Mouse (Mus musculus): ENCODE data around the gene Zfp511. TPM values are rescaled to one million over a fixed set of nuclear protein-coding genes. Genes with fewer than 3 reads are reported as not detected.

The Zfp511 gene
- 29.4 and 50.0 TPM in 2 replicates for polyA plus RNA-seq (2012; rRNA removed; ENCODE audit: low replicate concordance)

DNA sequence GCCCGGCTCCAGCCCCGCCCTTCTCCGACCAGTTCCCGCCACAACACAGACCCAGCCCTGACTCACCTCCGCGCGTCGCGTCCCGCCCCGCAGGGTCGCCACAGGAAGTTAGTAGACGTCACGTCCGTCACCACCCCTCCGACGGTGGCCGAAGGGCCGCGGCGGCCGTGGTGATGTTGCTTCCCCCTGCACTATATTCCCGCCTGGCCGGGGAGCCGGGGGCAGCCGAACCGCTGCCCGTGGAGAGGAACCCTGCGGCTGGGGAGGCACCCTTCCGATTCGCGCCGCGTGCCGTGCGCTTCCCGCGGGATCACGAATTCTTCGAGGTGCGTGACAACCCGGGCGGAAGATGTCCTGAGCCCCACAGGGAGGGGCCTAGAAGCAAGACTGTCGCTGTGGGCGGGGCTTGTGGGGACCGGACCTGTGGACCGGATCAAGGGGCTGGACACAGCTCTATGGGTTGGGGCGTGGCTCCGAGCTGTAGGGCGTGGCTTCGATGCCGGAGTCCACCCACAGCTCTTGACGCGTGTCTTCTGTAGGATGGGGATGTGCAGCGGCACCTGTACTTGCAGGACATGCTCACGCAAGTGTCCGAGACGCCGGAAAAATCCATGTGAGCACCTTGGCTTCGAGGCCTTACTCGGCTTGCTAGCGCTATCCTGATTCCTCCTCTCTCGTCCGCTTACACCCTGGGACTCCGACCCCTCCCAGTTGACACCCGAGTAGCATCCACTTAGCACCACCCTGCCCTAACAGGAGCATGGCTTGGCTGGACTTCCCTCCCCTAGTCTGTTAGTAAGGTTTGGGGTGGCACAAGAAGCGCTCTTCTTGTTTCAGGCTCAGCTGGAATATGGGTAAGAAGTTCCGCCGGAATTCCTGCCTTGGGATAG, at the start of gene Zfp511, which contains the start of gene Tubgcp2:
Gene Zfp511, plus strand, starts transcription at position 111 of the 890 bp plus-strand sequence.
Gene Tubgcp2, minus strand, starts transcription at position 389 of the 890 bp plus-strand sequence.

DNA sequence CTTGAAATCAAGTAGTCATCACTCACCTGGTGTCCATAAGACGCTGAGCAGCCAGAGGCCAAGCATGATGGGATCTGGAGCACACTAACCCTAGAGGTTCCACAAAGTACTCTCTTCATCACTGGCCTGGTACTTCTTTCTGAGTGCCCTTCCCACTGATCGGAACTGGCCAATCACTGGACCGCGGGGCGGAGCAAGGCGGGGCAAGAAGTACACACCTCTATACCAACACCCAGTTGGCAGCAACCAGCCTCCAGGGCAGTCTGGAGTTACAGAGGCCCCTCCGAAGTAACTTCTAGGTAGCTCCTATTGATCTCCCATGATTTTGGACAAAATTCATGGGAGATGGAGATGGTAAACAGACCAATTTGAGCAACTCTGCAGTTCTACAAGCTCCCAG, 43.8 kb upstream of the Zfp511 start, which contains the start of gene Adam8:
Gene Adam8, minus strand, starts transcription at position 157 of the 400 bp plus-strand sequence.

DNA sequence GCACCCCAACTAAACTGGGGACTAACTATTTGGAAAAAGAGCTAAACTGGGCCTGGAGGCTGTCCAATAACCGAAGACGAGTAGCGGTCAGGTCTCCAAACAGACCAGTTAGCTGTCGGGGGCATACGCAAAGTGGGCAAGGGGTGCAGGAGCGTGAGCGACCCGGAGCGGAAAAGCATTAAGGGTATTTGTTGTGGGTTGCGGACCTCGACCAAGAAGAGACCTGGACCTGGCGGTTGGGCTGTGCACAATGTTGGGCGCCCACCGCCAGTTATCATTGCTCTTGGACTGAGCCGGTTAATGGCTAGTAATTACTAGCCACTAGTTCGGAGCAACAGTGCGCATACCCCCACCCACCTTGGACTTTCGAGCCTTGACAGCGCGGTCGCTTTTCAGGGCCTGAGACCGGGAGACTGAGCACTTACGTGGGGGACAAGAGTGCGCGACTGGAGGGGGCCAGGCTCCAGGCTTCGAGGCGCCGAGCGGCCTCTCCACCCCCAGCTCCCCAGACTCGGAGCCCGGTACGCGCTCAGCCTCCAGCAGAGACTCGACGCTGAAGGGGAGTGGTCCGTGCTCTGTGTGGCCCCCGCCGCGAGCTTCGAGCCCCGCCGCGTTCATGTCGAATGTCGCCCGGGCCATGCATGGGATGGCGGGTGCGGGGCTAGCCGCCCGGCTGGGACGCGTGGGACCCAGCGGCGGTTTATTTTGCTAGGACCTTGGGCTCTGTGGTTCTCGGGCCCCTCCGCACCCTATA, 12.3 kb downstream of the Zfp511 start, which contains the start of gene Msx3:
Gene Msx3, minus strand, starts transcription at position 729 of the 754 bp plus-strand sequence.

DNA sequence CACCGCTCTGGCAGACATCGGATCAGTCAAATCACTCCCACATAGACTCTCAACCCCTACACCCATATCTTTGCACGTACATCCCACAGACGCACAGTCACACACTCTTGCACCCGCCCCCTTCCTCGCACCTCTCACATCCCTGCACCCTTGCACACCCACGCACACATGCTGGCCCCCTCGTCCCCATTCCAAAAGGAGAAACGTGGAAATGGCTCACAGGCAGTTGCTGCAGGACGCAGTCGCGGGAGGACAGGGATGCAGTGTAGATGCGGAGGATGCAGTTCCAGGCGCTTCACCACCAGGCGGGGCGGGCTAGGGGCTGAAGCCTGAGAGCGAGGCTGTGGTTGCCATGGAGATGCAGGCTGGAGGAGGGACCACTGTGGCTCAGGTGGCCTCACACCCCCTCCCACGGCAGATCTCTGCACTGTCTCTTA, 46.1 kb downstream of the Zfp511 start, which contains the start of gene Caly:
Gene Caly, minus strand, starts transcription at position 307 of the 437 bp plus-strand sequence.

Other genes starting within 250 kb of the Zfp511 start
- gene Adgra1, start 202.2 kb upstream of the Zfp511 start, polyA plus RNA-seq (2012; rRNA removed; ENCODE audit: low replicate concordance) = 0.12 TPM in 1 of 2 replicates, not detected in the other
- gene Kndc1, start 141.7 kb upstream of the Zfp511 start, polyA plus RNA-seq (2012; rRNA removed; ENCODE audit: low replicate concordance) = 0.09 and 0.26 TPM in 2 replicates
- gene Utf1, start 92.6 kb upstream of the Zfp511 start, polyA plus RNA-seq (2012; rRNA removed; ENCODE audit: low replicate concordance) = 0.15 and 0.31 TPM in 2 replicates
- gene 6430531B16Rik, start 57.6 kb upstream of the Zfp511 start, polyA plus RNA-seq (2012; rRNA removed; ENCODE audit: low replicate concordance) = not detected in 2 replicates
- gene Adam8, start 43.8 kb upstream of the Zfp511 start, polyA plus RNA-seq (2012; rRNA removed; ENCODE audit: low replicate concordance) = 2.7 and 3.5 TPM in 2 replicates
- gene Tubgcp2, start 278 bp downstream of the Zfp511 start, polyA plus RNA-seq (2012; rRNA removed; ENCODE audit: low replicate concordance) = 4.7 and 8.3 TPM in 2 replicates
- 0.11 and 0.40 TPM in 2 replicates for gene Msx3, start 12.7 kb downstream of the Zfp511 start, polyA plus RNA-seq (2012; rRNA removed; ENCODE audit: low replicate concordance)
- gene Caly, start 46.2 kb downstream of the Zfp511 start, polyA plus RNA-seq (2012; rRNA removed; ENCODE audit: low replicate concordance) = 1.7 and 2.3 TPM in 2 replicates
- gene Prap1, start 57.0 kb downstream of the Zfp511 start, polyA plus RNA-seq (2012; rRNA removed; ENCODE audit: low replicate concordance) = 4,118 and 5,120 TPM in 2 replicates
- gene Fuom, start 66.0 kb downstream of the Zfp511 start, polyA plus RNA-seq (2012; rRNA removed; ENCODE audit: low replicate concordance) = 107 and 181 TPM in 2 replicates
- 9.4 and 15.4 TPM in 2 replicates for gene Paox, start 79.4 kb downstream of the Zfp511 start, polyA plus RNA-seq (2012; rRNA removed; ENCODE audit: low replicate concordance)
- 40.4 and 41.0 TPM in 2 replicates for gene Echs1, start 80.1 kb downstream of the Zfp511 start, polyA plus RNA-seq (2012; rRNA removed; ENCODE audit: low replicate concordance)
- 10.6 and 12.4 TPM in 2 replicates for gene Mtg1, start 101.2 kb downstream of the Zfp511 start, polyA plus RNA-seq (2012; rRNA removed; ENCODE audit: low replicate concordance)
- gene Sprn, start 118.5 kb downstream of the Zfp511 start, polyA plus RNA-seq (2012; rRNA removed; ENCODE audit: low replicate concordance) = 0.14 and 0.32 TPM in 2 replicates
- gene Olfr522, start 128.4 kb downstream of the Zfp511 start, polyA plus RNA-seq (2012; rRNA removed; ENCODE audit: low replicate concordance) = not detected in 2 replicates
- gene Olfr523, start 136.8 kb downstream of the Zfp511 start, polyA plus RNA-seq (2012; rRNA removed; ENCODE audit: low replicate concordance) = not detected in 2 replicates
- gene Olfr524, start 169.6 kb downstream of the Zfp511 start, polyA plus RNA-seq (2012; rRNA removed; ENCODE audit: low replicate concordance) = 0.17 TPM in 1 of 2 replicates, not detected in the other
- gene Cd163l1, start 181.9 kb downstream of the Zfp511 start, polyA plus RNA-seq (2012; rRNA removed; ENCODE audit: low replicate concordance) = 0.35 and 0.38 TPM in 2 replicates
- 0.14 and 0.21 TPM in 2 replicates for gene 5830411N06Rik, start 210.9 kb downstream of the Zfp511 start, polyA plus RNA-seq (2012; rRNA removed; ENCODE audit: low replicate concordance)

Measured in duodenum, adult 2 months (tissue).